Mouse (Mus musculus) adrenal gland, adult 8-10 months (tissue): ENCODE results near the gene C1ra. TPM values are rescaled to one million over a fixed set of nuclear protein-coding genes. Genes with fewer than 3 reads are reported as not detected.
"Not testable (repeated sequence)": the region's sequence is repeated elsewhere in the genome, so short reads cannot be mapped to it uniquely, and the experiment has no call there.

Experiments
- DNase-seq: peaks from one replicate; pipeline ENCODE4 v3.0.0; 2022
- total RNA-seq, 4 experiments: library from RNA; stranded (reverse); gene quantifications; 2 replicates each; pipeline ENCODE4 v1.2.4; 2022

Gene C1ra
- total RNA-seq, 4 experiments from 2014 or later, result 48.6 to 131 (median 88.7) TPM

DNA sequence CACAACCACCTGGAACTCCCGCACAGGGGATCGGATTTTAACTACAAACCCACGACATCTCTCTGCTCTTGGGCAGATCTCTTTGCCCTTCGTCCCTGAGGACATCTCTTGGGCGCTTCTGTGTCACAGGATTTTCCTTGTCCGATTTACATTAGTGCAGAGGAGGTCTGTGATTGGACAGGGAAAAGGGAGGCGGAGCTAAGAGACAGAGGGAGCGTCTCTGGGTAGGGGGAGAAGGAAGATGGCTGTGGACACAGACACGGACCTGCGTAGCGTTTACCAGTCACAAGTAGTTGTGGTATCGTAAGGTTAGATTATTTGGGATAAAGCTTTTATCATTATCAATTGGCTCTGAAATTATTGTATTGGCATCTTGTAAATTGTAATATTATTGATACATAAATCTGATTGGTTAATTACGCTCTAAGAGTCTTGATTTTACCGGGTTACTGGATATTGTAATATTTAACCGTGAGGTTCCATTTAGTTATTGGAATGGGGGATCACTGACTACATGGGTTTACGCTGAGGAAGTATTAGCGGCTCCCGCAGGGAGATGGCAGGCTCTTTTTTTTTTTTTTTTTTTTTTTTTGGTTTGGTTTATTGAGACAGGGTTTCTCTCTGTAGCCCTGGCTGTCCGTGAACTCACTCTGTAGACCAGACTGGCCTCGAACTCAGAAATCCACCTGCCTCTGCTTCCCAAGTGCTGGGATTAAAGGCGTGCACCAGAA is 26.6 kb upstream of the C1ra start:
- DNase-seq, result no peak

DNA sequence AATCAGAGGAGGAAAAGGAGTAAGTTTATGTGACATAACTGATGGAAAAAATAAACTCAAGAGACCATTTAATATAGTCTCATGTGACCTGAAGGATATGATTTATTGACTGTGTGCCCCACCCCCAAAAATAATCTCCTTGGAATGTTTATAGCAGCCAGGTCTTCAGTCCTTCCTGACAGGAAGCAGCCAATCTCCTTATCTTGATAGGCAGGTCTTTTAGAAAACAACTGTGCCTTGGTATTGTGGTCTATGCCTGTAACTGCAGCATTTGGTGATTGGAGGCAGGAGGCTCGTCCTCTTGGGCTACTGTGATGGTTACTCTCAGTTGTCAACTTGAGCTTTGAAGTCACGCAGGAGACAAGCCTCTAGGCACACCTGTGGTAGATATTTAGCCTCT is 24.7 kb upstream of the C1ra start:
- DNase-seq, result no peak

DNA sequence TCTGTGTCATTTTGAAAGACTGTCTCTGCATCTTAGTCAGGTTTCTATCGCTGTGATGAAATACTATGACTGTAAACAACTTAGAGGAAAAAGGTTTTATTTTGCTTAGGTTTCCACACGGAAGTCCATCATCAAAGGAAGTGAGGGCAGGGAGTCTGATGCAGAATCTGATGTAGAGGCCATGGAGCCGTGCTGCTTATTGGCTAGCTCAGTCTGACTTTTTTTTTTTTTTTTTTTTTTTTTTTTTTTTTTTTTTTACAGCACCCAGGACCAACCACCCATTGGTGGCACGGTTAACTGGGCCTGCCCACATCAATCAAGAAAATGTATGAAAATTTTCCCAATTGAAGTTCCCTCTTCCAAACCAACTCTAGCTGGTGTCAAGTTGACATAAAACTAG is 23.3 kb upstream of the C1ra start:
- DNase-seq, result no peak

DNA sequence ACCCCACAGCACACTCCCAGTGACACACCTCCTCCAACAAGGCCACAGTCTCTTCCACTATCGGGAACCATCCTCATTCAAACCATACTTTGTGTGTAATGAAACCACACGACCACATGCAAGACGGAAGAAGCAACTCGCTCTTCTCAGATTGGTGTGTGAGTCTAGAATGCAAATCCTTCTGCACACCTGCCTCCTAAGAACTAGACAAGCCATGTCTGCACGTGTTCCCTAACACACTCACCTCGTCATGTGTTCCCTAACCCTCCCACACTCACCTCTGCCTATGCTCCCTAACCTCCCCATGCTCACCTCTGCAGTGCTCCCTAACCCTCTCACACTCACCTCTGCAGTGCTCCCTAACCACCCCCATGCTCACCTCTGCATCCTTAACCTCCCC is 20.8 kb upstream of the C1ra start:
- DNase-seq, result no peak

DNA sequence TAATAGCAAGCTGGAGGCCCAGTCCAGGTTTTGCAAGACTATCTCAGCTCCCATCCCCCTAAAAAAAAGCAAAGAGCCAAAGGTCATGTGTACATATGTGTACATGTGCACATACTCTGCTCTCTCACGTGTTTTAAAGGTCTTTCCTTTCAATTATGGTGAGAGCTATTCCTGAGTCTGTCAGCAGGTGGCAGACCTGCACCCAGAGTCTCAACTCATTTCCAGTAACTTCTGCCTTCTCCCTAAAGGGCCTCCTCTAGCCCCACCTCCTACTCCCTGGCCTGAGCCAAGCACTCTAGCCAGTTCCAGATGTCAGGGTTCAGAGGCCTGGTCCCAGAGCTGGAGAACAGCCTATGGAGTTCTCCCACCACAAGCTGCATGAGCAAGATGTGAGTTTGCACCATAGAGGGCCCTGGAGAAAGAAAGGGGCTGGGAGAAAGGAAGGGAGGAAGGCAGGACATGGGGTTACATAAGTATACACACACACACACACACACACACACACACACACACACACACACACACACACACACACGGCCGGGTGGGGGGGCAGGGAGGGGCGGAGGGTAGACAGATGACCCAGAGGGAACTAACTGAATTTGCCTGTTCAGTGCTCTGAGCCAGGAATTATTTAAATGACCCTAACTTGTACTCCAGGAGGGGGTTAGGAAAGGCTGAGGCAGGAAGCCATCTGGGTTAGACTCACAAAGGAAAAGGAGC is 19.2 kb upstream of the C1ra start, which contains the start of gene C1rl:
TSS of gene C1rl (plus strand) at position 272 of the 720 bp plus-strand sequence.
- peak; percentile 84 for DNase-seq

DNA sequence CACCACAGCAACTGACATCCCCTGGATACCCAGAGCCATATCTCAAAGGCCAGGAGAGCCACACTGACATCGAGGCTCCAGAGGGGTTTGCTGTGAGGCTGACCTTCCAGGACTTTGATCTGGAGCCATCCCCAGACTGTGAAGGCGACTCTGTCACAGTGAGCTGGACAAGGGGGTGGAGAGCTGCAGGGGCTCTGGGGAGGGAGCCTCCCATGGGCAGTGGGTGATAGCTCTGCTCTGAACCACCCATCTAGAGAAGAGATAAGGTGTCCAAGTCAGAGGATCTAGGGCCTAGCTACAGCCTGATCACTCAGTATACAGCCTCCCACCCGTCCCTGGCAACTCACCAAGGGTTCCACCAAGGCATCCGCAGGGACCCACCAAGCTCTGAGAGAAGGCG is 18.3 kb upstream of the C1ra start:
- peak; percentile 35 for DNase-seq

DNA sequence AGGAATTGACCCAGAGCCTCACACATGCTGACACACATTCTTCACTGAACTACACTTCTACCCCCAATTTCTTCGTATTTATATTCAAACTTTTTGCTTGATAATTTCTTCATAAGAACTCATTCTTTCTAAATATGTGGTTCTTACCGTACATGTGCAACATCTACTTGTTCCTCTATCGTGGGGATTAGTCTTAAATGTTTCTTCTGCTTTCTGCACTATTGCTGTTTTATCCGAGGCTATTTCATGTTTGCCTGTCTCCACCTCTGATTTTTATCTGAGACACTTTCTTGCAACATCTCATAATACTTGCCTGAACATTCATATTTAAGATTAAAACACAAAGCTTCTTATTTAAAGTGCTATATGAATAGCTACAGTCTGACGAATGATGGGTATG is 16.2 kb upstream of the C1ra start:
- DNase-seq, result no peak

DNA sequence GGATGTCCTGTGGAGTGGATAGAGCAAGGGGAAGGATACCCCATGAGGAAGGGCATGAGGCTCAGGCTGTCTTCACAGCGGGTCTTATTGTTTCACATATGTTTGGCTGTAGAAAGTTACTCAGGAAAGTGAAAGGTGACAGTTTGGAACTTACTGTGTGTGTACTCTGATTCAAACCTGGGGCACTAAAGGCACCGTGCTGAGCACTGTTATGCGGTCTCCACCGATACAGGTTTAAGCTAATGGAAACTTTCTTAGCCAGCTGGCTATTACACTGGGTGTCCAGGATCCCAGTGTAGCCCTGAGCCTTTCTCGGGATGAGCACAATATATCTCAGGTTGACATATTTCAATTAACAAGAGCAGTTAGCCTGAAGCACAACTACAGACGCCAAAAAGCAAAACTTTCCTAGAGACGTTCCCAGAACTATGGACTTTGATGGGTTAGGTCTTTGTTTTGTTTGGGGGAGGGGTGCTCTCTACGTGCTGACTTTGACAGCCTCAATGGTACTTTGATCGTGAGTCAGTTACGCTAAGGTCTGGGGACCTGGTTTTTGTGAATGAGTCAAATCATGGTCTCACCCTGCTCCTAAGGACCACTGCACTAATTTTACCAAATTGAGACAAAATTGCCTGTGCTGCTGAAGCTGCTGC is 12.2 kb upstream of the C1ra start:
- DNase-seq, result no peak

DNA sequence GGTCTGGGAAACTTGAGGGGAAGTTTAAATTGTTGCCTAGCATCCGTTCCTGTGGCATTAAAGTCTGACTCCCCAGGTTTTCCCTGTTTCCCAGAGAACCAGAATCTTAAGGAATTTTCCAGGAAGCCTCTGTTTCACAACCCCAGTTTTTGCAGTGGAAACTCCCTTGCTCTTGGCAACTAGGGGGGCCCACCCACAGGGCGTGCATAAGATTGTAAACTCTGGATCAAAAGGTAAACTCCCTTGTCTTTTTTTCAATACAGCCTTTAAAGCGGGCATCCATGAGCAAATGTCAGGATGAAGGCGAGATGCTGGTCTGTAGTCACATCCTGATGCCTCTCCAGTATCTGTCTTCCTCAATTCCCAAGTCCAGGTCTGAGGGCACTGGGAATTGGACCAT is 10.7 kb upstream of the C1ra start:
- no peak for DNase-seq

DNA sequence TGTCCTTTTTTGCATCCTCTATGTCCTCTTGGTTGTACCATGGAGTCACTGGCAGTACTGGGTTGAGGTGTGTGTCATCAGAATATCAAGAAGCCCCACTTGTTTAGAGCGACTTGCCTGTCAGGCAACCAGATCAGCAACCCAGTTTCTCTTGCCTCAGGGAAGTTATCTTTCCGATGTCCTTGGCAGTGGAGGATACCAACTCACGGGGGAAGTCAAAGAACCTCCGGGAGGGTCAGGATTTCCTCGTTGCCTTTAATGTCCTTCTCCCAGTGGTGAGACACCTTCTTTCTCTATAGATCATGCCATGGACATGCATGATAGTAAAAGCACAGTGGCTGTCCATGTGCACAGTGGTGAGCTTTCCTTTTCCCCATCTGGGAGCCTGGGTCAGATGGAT is 10.2 kb upstream of the C1ra start:
- DNase-seq, result peak; percentile 40

DNA sequence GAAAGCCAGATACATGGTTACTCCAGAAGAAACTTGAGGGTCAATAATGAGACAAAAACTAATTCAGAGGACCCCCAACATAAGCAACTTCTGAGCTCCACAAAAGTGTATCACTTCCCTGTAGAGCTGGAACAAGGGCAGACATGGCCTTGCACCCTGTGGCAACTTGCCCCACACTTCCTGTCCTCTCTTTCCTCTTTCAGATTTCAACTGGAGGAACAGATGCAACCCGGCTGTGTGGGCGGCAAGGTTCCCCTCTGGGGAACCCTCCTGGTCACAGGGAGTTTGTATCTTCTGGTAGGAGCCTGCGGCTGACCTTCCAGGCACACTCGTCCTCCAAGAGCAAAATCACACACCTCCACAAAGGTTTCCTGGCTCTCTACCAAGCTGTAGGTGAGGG is 7.2 kb upstream of the C1ra start:
- no peak for DNase-seq

DNA sequence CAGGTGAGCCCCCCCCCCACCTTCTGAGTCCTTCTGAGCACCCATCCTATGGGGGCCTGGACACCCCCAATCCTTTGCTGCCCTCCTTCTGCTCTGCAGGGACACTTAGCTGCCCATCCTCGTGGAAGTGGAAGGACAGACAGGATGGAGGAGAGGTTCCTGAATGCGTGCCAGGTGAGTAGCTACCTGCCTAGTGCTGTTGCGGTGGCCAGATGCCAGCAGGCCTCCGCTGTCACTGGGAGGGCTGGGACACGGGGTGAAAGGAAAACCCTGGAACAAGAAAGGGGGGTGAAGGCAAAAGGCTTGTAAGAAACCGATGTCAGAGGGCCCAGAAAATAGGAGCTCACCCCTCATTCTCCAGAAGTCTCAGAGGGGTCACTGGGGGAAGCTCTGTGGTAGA is 5.2 kb upstream of the C1ra start:
- no peak for DNase-seq

DNA sequence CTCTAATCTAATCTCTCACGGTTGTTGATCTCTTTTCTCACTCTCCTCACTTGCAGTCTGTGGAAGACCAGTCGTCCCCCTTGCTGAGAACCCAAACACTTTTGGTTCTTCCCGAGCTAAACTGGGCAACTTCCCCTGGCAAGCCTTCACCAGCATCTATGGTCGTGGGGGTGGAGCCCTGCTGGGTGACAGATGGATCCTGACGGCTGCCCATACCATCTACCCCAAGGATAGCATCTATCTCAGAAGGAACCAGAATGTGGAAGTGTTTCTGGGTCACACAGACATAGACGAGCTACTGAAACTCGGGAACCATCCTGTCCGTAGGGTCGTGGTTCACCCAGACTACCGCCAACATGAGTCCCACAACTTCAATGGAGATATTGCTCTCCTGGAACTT is 3.9 kb upstream of the C1ra start:
- DNase-seq, result no peak

DNA sequence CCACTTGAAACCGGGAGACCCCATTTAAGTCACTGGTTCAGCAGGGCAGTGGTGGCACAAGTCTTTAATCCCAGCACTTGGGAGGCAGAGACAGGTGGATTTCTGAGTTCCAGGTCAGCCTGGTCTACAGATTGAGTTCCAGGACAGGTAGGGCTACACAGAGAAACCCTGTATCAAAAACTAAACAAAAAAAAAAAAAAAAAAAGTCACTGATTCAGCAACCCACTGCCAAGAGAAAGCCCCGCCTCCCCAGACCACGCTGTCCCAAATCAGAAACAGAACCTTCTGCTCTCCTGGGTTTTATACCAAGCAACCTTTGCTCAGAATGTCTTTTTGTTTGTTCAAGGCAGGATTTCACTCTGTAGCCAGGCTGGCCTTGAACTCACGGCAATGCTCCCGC is 3.0 kb upstream of the C1ra start:
- not testable (repeated sequence) for DNase-seq

DNA sequence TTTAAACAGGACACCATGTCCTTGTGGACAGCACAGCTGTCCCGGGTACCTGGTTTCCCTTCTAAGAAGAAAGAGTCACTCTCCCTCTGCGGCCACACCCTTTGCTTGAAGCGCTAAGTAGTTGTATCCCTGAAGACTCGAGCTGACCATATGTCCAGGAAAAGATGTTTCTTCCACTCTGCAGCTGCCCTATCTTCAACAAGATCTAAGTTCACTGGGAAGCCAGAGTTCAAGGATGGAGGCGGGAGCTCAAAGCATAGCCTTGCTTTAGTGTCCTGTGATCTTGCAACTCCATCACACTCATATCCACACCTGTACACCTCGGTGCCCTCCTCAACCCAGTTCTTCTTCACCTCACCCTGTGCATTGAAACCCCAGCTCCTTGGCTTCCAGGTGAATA is 269 bp upstream of the C1ra start:
- no peak for DNase-seq

DNA sequence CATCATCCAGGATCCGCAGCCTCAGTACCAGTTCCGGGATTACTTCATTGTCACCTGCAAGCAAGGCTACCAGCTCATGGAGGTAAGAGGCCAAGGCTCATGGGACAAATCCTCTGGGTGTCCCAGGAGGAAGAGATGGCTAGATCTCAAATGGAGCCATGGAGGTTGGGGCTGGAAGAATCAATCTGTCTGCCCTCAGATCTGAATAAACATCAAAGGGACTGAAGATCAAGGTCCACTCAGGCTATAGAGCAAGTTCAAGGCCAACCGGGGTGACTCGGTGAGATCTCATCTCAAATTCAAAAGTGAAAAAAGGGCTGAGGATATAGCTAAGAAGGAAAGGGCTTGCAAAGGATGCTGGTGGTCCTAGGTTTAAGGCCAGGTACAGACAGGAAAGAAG is 5.5 kb downstream of the C1ra start:
- not testable (repeated sequence) for DNase-seq

DNA sequence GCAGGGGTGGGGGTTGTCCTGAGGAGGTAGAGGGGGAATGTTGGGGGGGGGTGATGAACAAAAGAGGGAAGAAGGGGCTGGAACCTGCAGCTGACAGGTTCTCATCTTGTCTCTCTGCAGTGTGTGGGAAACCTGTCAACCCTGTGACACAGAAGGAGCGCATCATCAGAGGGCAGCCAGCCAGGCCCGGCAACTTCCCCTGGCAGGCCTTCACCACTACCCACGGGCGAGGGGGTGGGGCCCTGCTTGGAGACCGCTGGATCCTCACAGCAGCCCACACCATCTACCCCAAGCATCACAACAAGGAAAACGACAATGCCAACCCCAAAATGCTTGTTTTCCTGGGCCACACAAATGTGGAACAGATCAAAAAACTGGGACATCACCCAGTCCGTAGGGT is 9.9 kb downstream of the C1ra start:
- DNase-seq, result not testable (repeated sequence)

DNA sequence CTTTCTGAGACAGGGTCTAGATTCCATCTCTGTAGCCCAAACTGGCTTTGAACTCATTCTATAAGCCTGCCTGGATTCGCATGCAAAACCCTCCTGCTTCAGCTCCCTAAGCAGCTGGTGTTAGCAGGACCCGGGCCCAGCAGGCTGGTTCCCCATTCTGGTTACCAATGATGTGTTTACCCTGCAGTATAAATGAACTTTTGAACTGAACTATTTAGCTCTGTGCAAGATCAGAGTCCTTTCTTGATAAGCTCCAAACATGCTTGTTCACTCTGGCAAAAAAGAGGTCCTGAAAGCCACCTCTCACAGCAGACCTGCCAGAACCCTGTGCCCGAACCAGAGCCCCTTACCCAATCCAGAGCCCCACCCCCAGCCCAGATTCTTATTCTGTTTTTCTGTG is 15.7 kb downstream of the C1ra start:
- no peak for DNase-seq

DNA sequence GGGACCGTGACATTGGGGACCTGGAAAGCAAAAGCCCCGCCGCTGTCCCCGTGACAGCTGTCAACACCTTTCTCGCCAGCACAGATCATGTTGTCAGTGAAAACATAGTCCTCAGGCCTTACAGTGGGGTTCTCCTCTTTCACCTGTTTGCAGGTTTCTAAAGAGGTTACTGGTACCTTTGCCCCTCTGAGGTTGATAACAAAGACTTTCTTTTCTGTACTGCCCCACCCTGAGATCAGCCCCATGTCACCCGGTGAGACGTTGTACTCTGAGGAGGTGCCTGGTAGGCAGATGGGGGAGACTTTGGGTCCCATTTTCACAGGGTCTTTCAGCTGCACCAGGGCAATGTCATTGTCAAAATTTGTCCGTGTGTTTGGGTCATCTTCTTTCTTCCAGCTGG is 18.9 kb downstream of the C1ra start:
- no peak for DNase-seq

DNA sequence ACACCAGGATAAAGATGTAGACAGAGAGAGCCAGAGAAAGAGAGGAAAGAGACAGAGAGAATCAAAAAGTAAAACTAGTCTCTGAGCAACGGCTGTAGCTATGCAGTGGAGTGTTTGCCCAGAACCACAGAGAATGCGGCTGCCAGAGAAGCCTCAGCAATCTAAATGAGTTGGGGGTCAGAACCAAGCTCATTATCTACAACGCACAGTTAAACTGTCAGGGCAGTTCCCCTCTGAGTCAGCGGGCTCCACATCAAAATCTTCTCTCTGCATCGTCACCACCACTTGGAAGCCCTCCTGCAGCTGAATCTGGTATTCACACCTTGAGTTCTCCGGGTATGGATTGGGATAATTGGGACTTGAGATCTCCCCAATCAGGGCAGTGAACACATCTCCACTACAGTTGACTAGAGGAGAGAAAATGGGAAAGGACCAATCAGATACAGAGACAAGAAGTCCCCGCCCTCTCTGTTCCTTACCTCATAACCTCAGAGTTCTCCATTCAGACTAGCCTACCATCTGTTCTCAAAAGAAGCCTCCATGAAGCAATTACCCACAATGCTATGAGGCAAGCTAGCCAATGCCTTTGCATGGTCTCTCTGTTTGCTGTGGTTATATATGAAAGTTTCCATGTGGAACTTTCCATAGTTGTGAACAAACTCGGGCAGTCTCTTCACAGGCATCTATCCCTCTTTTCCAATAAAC is 24.1 kb downstream of the C1ra start:
- DNase-seq, result not testable (repeated sequence)

DNA sequence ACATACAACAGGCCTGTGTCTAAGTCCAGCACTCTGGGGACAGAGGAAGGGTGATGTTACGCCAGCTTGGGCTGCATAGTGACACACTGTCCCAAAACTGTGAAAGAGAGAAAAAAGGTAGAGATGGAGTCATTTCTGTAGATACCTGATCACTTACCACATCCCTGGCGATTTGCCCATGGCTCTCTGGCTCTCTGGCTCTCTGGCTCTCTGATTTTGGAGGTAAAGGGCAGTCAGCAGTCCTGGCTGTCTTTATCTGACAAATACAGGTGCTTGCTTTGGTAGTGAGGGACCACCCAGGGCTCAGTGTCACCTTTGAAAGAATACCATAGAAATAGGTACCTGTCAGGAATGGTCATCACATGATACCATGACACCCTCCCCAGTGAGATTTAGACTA is 29.0 kb downstream of the C1ra start:
- not testable (repeated sequence) for DNase-seq

DNA sequence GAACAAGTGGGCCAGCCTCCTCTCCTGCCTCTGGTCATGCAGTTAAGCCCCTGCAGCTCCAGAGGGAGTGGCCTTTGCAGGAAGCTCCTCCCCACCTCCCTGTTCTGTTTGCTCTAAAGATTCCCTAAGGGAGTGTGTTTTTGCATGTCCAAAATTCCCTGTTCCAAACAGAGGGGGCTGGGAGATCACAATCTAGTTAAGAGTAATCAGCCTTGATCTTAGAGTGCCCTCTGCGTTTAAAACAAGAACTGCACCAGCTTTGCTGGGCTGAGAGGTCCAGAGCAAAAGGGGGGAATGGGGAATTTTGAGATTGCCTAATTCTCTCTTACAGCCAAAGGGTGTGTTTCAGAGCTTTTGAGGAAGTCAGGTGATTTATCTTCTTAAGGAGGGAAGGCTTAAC is 30.1 kb downstream of the C1ra start, which contains the start of gene C1s1:
TSS of gene C1s1 (minus strand) at position 76 of the 400 bp plus-strand sequence.
- DNase-seq, result peak; percentile 24

DNA sequence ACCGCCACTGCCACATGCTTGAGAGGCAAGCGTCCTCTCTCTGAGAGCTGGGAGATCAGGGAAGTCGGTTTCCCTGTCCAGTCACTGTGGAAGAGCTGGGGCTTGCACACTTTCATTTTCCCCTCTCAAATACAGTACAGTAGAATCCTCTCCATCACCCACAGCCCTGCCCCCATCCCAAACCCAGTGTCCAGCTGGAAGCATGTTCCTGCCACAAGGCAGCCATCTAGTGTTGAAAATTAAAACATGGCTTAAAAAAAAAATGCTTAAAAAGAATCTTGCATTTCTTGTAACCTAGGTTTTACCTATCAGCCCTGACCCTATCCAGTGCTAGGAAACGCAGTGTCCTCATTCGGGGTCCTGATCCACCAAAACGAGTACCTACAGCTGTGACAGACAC is 32.3 kb downstream of the C1ra start:
- no peak for DNase-seq
